Mouse (Mus musculus) monocyte, adult 2 months (primary cell): Measurements from ENCODE around the gene Rbpj.

ENCODE experiments used
- DNase-seq, 2 experiments: peaks; one replicate each; pipeline ENCODE4 v3.0.0; 2022; ENCODE audit warnings: low spot score in 2 of 2, low read depth in 1 of 2

Rbpj gene

DNA sequence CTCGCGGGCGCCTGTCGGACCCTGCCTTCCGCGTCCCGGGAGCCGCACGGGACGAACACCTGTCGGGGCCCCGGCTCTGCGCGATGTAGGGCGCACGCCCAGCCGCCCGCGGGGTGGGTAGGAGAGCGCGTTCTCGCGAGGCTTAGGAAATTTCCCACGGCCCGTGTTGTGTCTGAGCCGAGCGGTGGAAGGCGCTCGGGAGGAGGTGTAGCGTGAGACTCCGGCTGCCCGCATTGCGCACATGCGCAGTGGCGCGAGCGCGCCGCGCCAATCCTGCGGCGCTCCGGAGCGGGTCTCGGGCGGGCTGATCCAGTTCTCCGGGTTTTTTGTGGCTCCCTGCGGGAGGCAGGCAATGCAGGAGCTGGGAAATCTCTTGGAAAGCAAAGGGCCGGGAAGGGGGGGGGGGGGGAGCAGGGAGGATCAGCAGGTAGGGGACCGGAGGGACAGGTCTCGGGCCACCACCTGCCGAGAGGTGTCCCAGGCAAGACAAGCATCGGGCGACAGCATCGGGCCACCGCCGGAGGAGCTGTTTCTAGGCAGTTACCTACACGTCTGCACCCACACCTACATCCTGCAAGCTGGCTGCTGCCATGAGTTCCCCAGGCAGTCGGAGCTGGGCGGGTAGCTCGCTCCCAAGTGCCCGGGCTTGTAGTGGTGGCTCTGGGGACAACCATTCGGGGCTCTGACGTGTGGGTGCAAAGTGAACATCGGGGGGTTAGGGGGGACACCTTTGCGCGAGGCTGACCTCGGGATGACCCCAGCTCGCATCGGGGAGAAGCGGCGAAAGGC is 123.4 kb downstream of the Rbpj start:
- peak; percentile 78 to 90 for DNase-seq

DNA sequence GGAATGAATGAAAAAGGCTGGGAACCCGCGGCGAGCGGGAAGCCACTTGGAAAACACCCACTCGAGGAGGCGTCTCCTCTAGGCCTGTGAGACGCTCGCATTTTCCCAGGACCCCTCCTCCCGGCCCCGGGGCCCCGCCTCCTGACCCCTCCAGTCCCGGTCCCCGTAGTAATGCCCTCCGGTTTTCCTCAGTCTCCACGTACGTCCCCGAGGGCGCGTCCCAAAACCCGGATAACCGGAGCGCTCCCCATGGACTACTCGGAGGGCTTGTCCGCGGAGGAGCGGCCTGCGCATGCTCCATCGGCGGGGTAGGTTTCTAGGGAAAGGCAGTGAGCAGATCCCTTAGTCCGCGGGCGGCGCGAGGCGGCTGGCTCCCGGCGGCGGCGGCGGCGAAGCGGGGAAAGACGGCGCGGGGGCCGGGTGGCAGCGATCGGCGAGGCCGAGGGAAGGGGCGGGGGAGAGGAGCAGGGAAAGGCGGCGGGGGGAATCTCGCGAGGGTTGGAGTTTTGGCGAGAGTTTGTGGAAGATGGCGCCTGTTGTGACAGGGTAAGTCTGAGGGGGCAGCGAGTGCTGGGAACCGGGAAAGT is 124.3 kb downstream of the Rbpj start:
- DNase-seq: peak; percentile 81 to 93

DNA sequence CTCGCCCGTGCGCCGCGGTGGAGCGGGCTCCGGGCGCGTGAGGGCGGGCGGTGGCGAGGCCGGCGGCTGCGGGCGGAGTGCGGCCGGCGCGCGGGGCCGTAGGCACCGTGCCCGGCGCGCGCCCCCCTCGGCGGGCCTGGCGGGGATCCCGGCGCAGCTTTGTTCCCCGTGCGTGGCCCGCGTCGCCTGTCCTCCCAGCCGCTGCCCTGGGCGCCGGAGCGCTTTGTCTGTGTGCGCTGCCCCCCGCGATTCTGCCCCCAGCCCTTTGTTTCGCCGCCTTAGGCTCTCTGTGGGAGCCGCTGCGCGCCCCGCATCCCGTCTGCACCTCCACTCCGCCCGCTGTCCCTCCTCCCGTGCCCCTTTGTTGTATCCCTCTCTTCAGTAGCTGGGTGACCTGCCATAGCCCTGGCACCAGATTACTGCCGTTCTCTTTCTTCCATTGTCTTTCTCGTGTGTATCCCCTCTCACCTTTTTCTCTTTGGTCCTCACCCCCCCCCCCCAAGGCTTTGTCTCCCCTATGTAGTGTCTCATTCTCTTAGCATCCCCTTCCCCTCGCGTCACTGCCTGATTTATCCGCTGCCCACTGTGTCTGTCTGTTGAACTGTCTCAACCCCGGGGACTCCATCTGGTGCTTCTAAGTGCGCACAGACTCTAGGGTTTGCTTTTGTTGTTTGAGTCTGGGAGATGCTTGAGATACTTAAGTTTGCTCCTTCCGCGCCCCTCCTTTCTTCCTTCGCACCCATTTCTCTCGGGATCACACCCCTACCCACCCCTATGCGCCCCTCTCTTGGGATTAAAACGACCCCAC is 125.1 kb downstream of the Rbpj start:
- peak in 1 of 2 experiments; percentile 3 for DNase-seq

DNA sequence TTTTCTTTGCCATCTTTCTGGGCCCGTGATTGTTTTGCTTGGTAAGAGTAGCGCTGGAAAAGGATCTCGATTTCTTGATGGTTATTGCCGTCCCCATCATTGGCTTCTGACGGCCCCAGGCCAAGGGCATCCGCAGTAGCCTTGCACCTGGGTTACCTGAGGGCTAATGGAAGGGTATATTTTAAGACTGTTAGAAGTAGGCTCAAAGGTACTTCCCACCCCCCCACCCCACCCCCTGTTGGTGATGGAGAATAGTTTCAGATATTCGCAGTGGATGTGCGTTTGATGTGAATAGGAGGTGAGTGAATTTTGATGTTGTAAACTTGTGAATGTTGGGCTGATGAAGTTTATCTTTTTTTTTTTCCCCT is 125.7 kb downstream of the Rbpj start:
- no peak for DNase-seq

DNA sequence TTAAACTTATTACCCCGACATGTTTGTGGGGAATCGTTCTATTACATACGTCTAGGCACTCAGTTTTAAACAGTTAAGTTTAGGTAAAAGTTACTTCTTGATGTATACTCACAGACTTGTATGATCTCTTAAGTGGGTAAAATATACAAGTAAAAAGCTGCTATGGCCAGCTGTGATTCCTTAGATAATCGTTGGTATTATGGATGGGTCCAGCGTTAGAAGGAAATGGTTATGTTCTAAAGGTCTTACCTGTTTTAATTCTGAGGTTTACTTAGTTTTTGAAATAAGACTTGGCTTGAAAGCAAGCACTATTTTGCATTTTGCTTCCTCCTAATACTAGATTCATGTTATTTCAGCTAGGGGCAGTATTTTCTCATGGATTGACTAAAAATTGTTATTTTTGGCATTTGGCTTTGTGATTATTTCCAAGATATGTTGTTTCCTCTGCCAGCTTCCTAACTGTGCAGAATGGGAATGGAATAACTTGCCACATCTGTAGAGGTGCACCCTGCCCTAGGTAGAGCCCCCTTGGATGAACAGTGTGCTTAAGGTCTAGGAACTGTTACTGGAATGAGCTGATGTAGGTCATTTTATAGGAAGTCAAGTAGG is 127.2 kb downstream of the Rbpj start:
- DNase-seq: no peak

DNA sequence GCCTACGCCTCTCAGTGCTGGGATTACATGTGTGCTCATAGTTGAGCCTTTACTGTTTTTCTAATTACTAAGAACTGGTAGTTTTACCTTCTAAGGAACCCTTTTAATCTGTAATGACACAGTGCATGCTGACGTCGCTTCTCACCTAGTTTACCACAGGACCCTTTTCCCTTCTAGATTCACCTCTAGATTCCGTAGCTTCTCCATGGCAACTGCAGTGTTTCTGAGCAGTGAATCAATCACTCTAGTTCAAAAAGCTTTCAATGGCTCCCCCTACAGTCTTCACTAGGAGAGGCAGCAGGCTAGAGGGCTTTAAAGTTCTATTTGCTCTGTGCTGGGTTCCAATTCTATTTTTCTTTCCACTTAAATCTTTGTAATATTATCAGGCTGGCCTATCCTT is 128.3 kb downstream of the Rbpj start:
- peak in 1 of 2 experiments; percentile 45 for DNase-seq

DNA sequence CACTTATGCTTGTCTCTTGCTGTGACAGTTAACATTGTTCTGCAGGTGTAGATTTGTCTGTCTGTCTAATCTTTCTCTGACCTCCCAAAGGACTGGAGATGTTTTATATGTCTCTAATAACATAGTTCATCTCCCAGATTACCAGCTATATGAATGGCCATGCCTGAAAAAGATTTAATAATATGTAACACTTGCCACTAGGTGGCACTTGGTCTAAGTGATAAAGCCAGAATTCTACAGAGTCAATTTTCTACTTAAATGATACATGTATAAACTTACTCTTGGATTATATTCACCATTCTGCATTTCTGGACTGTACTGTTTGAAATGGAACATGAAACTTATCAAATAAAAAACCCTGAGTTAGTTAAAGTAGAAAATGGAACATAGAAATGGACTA is 132.6 kb downstream of the Rbpj start:
- DNase-seq: no peak

DNA sequence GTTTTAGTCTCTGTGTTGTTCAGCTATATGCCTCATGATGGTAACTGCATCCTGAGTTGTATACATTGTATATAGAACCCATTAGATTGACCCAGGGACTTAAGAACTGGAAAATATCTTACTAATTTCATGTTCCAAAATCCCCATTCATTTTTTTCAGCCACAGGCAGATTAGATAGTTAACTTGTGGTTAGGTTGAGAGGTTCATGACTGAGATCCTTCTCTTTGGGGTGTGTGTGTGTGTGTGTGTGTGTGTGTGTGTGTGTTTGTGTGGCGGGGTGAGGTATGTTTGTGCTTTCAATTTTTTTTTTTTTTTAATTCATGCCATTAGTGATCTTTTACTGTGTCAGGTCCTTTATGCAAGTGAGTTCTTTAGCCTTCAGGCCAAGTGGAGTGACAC is 133.2 kb downstream of the Rbpj start:
- DNase-seq: no peak

DNA sequence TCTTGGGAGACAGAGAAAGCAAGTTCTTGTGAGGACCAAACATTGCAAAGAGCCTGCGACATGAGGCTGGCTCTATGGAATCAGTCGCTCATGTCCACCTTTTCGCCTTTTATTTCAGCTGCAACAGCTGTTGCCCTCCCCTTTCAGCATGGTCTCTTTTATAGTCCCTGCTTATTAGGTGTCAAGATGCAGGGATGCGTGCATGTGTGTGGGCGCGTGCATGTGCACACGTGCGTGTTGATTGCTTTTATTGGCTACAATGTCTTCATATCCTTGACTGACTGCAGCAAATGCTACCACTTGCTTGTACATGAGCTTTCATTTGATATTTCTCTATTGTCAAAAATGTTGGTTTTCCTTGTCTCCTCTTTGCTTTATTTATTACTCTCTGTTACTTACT is 136.2 kb downstream of the Rbpj start:
- no peak for DNase-seq

DNA sequence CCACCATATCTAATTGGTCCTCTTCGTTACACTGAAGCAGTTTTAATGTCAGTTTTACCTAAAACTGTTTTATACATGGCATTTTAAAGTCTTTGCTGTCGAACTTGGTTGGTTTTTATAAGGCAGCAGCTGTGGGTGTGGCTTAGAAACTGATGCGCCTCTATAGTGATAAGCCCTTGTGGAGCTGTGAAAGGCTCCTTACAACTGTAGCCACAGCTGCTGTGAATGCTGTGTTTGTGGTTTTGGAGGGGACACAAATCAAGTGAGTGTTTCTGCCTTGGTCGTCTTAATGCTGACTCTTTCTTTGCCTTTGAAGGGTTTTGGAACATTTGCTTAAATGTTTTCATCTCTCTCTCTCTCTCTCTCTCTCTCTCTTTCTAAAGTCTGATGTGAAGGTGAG is 139.5 kb downstream of the Rbpj start:
- no peak for DNase-seq

DNA sequence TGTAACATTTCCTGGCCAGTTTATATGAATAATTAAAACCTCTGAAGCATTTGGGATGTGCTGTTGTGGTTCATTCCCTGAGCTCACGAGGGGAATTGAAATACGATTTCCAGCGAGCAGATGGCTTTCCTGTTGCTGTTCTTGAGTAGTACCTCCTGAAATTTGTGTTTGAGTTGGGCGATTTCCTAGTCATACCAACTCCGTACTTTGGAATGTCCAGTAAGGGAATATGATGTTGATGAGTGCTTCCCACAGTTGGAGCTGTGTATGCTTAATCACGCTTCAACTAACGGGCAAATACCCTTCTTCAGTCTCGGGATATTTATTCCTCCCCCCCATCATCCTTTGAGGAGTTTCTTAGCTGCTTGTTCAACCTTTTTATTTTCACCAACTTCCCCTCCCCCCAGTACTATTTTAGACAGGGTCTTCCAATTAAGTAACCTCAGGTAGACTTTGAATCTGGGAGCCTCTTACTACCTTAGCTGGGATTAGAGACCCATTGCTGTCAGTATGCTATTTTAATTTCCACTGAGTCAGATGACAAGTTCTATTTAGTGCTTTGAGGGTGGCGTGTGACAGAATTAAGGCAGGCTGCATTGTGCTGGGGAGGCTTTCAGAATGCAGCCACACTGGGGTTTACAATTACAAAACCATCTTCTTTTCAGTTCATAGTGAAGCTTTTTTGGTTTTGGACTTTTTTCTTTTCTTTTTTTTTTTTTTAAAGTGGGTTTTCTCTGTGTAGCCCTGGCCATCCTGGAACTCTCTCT is 141.5 kb downstream of the Rbpj start:
- no peak for DNase-seq

DNA sequence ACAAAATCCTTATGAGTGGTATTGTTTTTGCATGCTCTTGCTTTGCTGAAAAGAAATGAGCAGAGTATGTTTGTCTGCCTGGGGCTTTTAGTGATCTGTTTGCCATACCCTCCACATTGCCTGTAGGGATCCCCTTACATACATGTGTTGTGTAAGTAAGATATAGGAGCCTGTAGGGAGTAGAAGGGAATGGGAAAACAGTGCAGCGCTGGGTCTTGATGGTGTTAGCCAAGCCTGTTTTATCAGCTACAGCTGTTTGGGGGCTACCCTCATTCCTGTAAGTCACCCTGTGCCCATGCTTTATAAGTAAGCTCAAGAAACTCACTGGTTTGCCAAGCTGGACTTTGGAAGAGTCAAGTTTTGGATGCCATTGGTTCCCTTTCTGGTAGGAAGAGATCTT is 152.9 kb downstream of the Rbpj start:
- DNase-seq: no peak

DNA sequence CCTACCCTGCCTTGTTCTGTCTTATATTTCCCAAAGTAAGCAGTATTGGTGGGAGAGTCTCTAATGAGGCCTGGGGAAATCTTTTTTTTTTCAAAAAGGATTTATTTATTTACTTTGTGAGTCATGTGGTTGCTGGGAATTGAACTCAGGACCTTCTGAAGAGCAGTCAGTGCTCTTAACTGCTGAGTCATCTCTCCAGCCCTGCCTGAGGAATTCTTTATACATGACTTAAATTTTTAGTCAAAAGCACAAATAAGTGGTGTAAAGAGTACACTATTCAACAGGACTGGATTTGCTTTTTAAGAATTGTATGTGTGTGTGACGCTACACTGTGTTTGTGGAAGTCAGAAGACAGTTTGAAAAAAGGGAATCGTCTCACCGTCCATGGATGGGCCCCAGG is 166.1 kb downstream of the Rbpj start:
- DNase-seq: no peak

DNA sequence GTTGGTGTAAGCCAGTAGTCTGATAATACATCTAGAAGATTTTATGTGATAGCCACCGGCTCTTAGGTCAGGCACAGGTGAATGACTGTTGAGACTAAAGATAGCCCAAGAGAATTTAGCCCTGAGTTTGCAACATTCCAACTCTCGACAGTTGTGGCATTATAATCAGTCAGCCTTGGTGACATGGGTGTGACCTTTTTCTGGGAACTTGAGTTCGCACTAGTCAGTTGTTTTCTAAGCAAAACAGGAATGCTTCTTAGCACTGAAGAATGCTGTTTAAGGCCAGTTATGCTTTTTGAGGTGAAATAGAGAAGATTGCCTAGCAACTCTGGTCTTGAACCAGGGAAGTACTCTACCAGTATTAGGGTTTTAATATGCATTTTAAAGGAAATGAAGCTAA is 170.8 kb downstream of the Rbpj start:
- no peak for DNase-seq

DNA sequence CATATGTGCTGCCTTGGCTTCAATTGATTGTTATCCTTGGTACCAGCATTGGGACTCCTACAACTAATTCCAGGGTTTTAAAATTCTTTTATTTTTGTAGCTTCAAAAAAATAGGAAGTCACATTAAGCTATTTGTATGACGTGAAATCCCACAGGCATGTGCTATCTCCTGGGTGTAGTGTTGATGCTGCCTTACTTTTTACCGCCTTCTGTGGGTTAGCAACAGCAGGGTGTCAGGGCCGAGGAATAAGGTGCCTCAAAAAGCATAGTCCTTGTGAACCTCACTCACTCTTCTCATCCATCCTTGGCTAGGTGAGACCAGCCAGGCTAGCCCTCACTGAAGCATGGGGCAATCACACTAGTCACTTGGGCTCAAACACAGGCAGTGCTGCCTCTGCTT is 171.3 kb downstream of the Rbpj start:
- DNase-seq: no peak

DNA sequence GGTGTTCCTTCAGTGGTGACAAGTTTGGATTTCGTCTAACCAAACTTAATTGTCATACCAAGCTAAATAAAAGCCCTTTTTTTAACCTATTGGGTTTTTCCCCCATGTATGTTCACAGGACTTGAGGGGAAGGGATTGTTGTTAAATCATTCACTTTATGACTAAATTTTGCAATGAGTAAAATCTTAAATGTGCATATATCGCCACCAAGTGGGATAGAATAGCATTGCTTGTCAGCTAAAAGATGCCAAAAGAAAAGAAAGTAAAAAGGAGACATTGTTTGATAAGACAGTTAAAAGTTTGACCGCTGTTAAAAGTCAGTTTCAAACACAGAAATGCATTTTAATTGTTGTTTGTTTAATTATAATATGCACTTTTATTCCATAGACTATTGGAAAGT is 172.7 kb downstream of the Rbpj start:
- no peak for DNase-seq

DNA sequence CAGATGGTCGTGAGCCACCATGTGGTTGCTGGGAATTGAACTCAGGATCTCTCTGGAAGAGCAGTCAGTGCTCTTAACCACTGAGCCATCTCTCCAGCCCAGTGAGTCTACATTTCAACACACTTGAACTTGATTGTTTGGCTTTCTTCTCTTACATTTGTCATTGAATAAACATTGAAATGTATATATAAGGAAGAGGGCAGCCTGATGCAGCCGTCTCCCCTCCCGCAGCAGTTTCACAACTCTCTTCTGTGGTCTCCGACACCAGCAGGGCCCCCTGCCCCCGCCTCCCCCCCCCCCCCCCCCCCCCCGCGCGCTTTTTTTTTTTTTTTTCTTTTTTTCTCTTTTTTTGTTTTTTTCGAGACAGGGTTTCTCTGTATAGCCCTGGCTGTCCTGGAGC is 180.7 kb downstream of the Rbpj start:
- no peak for DNase-seq

DNA sequence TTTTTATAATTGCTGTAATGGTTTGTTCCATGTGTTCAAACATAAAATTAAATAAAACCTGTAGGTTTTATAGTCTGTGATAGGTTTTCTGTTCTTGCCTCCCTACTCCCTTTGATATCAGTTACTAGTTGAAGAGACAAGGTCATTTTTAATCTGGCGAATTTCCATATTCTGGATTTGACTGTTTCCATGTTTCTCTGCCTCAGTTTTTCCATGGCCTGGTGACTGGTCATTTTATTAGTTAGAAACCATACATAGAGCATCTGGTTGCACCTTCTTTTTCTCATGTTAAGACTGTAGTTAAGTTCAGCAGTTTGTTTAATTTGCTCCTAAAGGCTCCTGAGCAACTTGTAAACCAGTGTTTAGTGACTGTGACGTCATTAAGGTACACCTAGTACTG is 181.4 kb downstream of the Rbpj start:
- no peak for DNase-seq

DNA sequence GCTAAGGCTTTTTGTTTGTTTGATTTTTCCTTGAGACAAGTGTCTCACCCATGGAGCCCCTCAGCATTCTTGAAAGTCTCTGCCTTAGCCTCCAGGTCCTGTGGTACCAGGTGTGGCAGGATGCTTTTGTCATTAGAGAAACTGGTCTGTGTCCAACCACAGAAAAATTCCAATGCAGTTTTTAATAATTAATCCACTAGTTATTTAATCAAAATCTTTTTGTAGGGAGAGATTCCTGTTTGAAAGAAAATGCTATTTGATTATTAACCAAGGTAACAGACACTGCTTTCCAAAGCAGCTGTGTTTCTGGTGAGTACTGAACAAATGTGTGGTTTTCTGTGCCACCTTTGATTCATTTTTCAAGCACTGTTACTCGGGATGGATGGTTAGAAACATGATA is 190.6 kb downstream of the Rbpj start:
- no peak for DNase-seq

DNA sequence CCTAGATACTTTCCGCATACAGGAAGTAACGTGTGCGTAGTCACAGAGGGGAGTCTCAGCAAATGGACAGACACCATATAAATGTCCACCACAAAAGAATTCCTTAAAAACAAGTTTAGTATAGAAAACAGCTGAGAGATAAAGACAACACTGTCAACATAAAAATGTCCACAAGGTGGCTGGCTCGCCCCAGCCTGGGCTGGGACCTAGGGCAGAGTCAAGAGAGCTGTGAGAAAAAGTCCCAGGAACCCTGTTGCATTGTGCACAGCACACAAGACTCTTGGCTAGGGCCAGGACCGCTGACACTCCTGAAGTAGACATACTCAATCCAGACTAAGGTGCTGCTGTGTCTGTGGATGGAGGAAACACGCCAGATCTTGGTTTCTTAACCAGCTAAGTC is 192.0 kb downstream of the Rbpj start:
- no peak for DNase-seq

DNA sequence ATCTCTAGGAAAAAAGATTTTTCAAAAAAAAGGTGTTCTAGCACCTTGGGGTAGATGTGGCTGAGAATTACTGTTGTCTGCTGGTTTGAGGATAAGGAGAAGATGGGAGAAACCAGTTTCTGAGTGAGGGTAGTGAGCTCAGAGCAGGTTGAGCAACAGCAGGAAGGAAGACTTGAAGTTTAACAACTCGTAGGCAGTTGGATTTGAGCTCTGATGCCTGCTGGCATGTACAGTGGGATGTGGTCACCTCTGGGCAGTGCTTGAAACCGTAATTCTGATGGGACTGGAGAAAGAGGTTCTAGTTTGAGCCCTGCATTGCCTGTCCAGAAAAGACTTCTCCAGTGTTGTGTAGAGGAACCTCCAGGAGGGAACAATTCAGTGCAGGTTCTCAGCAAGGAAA is 195.6 kb downstream of the Rbpj start:
- DNase-seq: no peak
